Mouse (Mus musculus): ENCODE results near the gene Dnm2.

GRCm38 (mm10) chr9:21525937-21526633, 101.4 kb downstream of the Dnm2 start, which contains the start of gene AB124611:
- no peak for TF ChIP-seq POLR2A (IDR thresholded peaks at IDR 0.05; ENCODE audit: borderline replicate concordance, extremely low read depth, low read depth, low read length)
- no peak for TF ChIP-seq CTCF (IDR thresholded peaks at IDR 0.05; ENCODE audit: insufficient read depth, low read length)

Data from lung, adult 2 months (tissue).